Comparison of ENCODE assay signal across 26 mouse cellular contexts in the genomic region with DNA sequence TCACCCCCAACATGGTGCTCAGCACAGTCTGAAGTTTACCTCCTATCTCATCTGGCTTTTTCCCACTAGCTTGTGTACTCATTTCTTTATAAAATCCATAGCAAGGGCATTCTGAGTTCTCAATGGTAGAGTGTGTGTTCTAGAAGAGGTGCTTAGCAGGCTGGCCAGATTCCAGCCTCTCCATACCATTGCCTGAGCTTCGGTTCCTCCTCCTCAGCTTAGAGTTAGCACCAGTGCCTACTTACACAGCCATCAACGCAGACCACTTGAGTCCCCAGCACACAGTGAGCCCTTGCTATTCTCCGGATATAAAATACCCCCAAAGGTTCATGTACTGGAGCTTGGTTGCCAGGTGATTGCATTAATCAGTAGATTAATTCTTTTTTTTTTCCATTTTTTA. TPM values are rescaled to one million over a fixed set of nuclear protein-coding genes. Genes with fewer than 3 reads are reported as not detected.
DNase-seq lines count a peak whose midpoint lies in the region; ATAC-seq and TF ChIP-seq lines count a peak whose summit lies in the region.
"Had no signal": no experiment of that assay in that cellular context is flagged by ENCODE, and none has a peak within 500 bp of the region (broad histone marks: within the 10 kb centered on the region; RNA-seq: fewer than 3 reads in every experiment).

No protein-coding gene starts in this region.

- H3K9me3 ChIP-seq in lung, embryonic 16.5 days (ENCODE audit: control insufficient read depth, low read length) = no peaks in the 10 kb centered on the region
- H3K9me3 ChIP-seq: embryonic facial prominence, embryonic 12.5 days; embryonic facial prominence, embryonic 15.5 days; heart, embryonic 10.5 days; heart, embryonic 13.5 days had no signal

- TF ChIP-seq POLR2A in cortical plate, adult 2 months (IDR thresholded peaks at IDR 0.05; ENCODE audit: extremely low read depth, insufficient read depth, low read length) = no peak

- peak overlapping the region; percentile 33; the same call in 1 of the 2 replicates for H3K27ac ChIP-seq in layer of hippocampus, adult 2 months
- H3K27ac ChIP-seq in lung, embryonic 16.5 days (ENCODE audit: low read length) = peak overlapping the region; percentile 45
- 0 out of 2 replicates have a peak overlapping the region, but pooled peaks have one; percentile 7 for H3K27ac ChIP-seq in cortical plate, adult 2 months (ENCODE audit: insufficient read depth, low read length)
- H3K27ac ChIP-seq: embryonic facial prominence, embryonic 12.5 days; embryonic facial prominence, embryonic 15.5 days; heart, adult 2 months; heart, embryonic 10.5 days; heart, embryonic 13.5 days; hindbrain, embryonic 14.5 days; hindbrain, postnatal 0 days had no signal

- peaks cover 5% of the 10 kb centered on the region for H3K4me1 ChIP-seq in lung, embryonic 16.5 days (replicated peaks; ENCODE audit: control insufficient read depth, insufficient read depth, low read length)
- peaks cover 7% of the 10 kb centered on the region for H3K4me1 ChIP-seq in cortical plate, adult 2 months (ENCODE audit: control insufficient read depth, insufficient read depth, low read length)

- no peak overlapping the region for H3K9ac ChIP-seq in lung, embryonic 16.5 days (ENCODE audit: low read length)
- H3K9ac ChIP-seq: embryonic facial prominence, embryonic 12.5 days; embryonic facial prominence, embryonic 15.5 days; forebrain, postnatal 0 days; heart, embryonic 13.5 days; hindbrain, embryonic 14.5 days had no signal

- no peak for DNase-seq in layer of hippocampus, adult 2 months (ENCODE audit: low spot score in 2 of 2)
- no peak for DNase-seq in layer of hippocampus, postnatal 25 days (ENCODE audit: extremely low spot score in 1 of 2, low spot score in 1 of 2)
- DNase-seq in lung, postnatal 10 days = no peak
- DNase-seq in retina, postnatal 1 day = no peak
- no peak for DNase-seq in B cell, adult 2 months
- DNase-seq: adrenal gland, adult 2 months; adrenal gland, postnatal 14 days; cerebellum, adult 11-12 months; cerebellum, adult 9-10 months; cerebellum, postnatal 14 days; forebrain, postnatal 0 days; gastrocnemius, postnatal 10 days; gastrocnemius, postnatal 36 days; heart, adult 2 months; heart, postnatal 14 days; heart, postnatal 4 days had no signal

- H3K4me2 ChIP-seq in lung, embryonic 16.5 days (ENCODE audit: low read depth, low read length) = no peak overlapping the region
- H3K4me2 ChIP-seq: embryonic facial prominence, embryonic 12.5 days; embryonic facial prominence, embryonic 15.5 days; heart, embryonic 13.5 days; hindbrain, embryonic 14.5 days had no signal

- no peaks in the 10 kb centered on the region for H3K36me3 ChIP-seq in lung, embryonic 16.5 days (ENCODE audit: control insufficient read depth, insufficient read depth, low read length)
- H3K36me3 ChIP-seq: embryonic facial prominence, embryonic 12.5 days; embryonic facial prominence, embryonic 15.5 days; heart, embryonic 10.5 days; heart, embryonic 13.5 days had no signal

- ATAC-seq in lung, embryonic 16.5 days (ENCODE audit: low read depth) = peak; percentile 88
- ATAC-seq: CD4-positive, CD25-positive, alpha-beta regulatory T cell, adult 4 months; forebrain, embryonic 14.5 days; forebrain, postnatal 0 days; hindbrain, postnatal 0 days had no signal

- no peak overlapping the region for H3K4me3 ChIP-seq in layer of hippocampus, adult 2 months
- no peak overlapping the region for H3K4me3 ChIP-seq in lung, embryonic 16.5 days (ENCODE audit: low read length)
- H3K4me3 ChIP-seq in cortical plate, adult 2 months (ENCODE audit: insufficient read depth, low read length) = no peak overlapping the region
- H3K4me3 ChIP-seq: embryonic facial prominence, embryonic 12.5 days; embryonic facial prominence, embryonic 15.5 days; heart, adult 2 months; heart, embryonic 10.5 days; heart, embryonic 13.5 days had no signal

- WGBS in lung, embryonic 16.5 days = 58% methylated on average over 3 of the region's 3 CpGs

- no peak for TF ChIP-seq CTCF in layer of hippocampus, adult 2 months (conservative IDR thresholded peaks at IDR 0.05)
- TF ChIP-seq CTCF in cortical plate, adult 2 months (IDR thresholded peaks at IDR 0.05; ENCODE audit: extremely low read depth, insufficient read depth, low read length) = no peak

- no peaks in the 10 kb centered on the region for H3K27me3 ChIP-seq in lung, embryonic 16.5 days (ENCODE audit: control insufficient read depth, insufficient read depth, low read depth, low read length)
- H3K27me3 ChIP-seq: embryonic facial prominence, embryonic 12.5 days; embryonic facial prominence, embryonic 15.5 days; heart, embryonic 13.5 days had no signal

RNA-seq across cellular contexts. Expression of gene Med27, which starts 54.2 kb away (rescaled TPM):
- total RNA-seq in layer of hippocampus, adult 2 months (2021) = 10 to 100 TPM; 45.3 to 45.5 TPM
- 10 to 100 TPM; 41.9 to 46.7 TPM for total RNA-seq in layer of hippocampus, postnatal 25 days (2021)
- polyA plus RNA-seq in lung, embryonic 16.5 days (2015; fragmentation: Nextera tagmentation; extraction: Ambion mirVana) = 45.0 and 45.7 TPM in 2 replicates
- 45.6 and 47.6 TPM in 2 replicates for polyA plus RNA-seq in cortical plate, adult 2 months (2012; rRNA removed)
